Mouse (Mus musculus): Measurements from ENCODE around the gene Tbx4.

The Tbx4 gene

GRCm38 (mm10) chr11:85857997-85858698 lies 28.1 kb upstream of the Tbx4 start:
- DNase-seq, result no peak

- no peak for DNase-seq
Measured at GRCm38 (mm10) chr11:85864363-85864762, 21.9 kb upstream of the Tbx4 start.

DNA sequence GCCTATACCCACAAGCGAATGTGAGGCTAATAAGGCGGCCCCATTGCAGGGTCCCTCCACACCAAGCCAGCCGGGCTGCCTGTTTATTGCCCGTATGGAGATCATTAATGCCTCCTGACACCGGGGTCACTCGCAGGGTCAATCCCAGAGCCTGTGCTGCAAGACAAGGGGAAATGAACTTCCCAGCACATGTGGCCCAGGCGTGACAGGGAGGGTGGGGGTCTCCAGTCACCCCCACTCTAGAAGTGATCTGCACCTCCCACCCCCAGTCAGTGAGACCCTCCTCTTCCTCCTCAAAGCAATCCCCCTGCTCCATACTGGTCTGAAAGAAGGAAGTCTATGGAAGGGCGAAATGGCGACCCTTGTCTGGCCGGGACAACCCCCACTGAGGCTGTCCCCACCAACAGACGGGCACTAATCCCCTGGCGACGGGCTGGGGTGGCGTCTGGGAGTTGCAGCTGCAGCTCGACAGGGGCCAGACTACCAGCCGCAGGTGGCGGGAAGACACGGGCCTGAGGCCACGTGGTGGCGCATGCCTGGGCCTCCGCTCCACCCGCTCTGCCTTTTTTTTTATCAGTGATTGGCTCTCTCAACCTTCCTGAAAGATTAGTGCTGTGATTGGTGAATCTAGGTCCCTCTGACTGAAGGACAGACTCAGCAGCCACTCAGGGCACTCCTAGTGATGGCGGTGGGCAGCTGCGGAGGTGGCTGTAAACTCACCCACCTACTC lies 10.0 kb upstream of the Tbx4 start:
- DNase-seq, result no peak

DNA sequence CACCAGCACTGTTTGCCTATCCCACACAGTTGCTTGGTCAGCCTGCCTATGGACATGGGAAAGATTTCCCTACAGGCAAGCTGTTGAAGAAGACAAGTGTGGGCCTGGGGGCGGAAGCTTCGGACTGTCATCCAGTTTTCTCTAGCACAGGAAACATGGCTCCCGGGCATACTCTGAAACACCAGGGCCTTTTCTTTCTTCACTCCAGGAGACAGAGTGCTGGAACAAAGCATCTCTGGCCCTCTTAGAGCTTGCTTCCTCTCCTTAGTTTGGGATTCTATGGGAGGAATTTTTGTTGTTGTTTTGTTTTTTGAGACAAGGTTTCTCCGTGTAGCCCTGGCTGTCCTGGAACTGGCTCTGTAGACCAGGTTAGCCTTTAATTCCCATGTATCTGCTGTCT lies 1.7 kb upstream of the Tbx4 start:
- DNase-seq, result no peak

GRCm38 (mm10) chr11:85886429-85886785 lies 185 bp downstream of the Tbx4 start:
- no peak for DNase-seq

GRCm38 (mm10) chr11:85887273-85887672 lies 1.1 kb downstream of the Tbx4 start:
- DNase-seq, result no peak

DNA sequence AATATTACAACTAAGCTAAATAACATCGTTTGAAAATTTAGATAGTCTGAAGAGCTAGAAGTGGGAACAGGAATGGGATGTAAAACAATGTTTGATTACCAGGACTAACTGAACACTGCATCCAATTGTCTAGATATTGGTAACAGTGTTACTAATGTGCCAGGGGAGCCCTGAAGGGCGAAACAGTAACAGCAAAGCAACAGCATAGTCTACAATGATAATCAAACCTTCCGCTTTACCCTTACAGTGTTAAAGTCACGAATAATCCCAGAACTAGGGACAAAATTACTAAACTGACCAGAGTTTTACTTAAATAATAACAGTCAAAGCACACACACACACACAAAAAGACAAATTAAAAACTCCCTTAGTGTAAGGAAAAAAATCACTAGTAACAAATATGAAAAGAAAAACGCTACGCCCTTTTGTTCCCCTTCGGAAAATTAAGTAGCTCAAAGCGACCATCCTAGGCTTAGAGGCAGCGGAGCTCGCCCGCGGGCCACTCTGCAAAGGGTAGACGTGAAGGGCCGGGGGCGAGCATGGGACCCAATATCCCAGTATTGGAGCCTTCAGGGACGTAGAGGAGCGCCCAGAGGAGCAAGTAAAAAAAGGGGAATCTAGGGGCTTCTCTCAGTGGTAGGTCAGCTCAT lies 1.7 kb downstream of the Tbx4 start:
- no peak for DNase-seq

DNA sequence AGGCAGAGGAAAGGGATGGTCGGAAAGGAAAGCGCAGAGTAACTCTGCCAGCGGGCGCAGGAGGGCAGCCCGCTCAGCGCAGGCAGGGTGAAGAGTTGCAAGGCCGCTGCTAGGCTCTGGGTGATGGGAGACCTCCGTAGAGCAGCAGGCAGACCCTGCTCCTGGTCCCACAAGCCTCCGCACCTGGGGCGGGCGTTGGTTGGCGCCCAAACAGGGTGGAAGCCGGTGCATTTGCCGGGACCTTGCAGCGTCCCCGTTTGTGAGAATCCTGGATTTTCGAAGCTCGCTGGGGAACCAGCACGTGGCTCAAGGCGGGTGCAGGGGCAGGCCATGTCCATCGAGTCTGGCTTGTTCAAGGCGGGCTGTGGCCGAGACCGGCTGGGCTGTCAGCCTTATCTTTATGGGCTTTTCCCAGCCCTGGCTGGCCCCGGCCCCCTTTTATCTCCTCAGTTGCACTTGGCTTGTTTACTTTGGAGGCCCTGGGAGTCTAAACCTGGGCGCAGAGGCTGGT lies 2.3 kb downstream of the Tbx4 start:
- no peak for DNase-seq

DNA sequence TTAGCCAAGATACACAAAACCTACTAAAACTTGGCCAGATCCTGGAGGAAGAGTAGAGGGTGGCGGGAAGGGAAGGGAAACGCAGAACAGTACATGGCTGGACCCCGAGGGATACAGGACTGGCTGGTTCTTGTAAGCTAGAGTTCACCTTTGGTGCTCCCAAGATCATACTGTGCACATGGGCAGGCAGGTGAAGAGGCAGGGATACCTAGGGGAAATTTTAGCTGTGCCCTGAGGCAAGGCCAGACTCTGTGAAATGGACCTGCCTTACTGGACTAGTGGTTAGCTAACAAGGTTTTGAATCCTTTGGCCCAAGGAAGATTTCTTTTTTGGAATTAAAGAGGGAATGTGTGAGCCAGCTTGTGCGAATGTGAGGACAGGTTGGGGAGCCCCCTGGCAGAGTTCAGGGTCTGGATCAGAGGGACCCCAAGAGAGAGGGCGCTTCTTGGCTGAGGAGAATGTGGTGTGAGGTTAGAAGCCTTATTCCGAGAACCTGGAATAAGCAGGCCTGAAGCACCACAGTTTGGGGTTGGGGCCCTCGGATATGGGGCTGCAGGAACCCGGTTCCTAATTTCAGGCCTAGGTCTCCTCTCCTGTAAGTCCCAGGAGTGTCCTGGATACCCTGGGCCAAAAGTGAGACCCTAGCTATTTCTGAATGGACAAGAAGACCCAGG lies 3.0 kb downstream of the Tbx4 start:
- no peak for DNase-seq

- no peak for DNase-seq
Measured at GRCm38 (mm10) chr11:85889730-85890562, 3.7 kb downstream of the Tbx4 start.

DNA sequence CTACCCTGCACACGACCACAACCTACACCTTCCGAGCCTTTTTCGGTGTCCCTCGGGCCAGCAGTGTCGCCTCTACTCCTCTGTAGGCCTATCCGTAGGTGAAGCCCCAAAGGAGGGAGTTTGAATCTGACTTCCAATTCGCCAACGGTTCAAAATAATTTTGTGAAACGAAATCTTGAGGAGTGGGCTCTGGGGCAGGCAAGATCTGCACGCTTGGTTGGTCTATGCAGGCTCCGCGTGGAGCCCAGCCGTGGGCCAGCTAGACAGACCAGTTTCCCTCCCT lies 4.3 kb downstream of the Tbx4 start:
- no peak for DNase-seq

GRCm38 (mm10) chr11:85891010-85891691 lies 4.9 kb downstream of the Tbx4 start:
- no peak for DNase-seq

DNA sequence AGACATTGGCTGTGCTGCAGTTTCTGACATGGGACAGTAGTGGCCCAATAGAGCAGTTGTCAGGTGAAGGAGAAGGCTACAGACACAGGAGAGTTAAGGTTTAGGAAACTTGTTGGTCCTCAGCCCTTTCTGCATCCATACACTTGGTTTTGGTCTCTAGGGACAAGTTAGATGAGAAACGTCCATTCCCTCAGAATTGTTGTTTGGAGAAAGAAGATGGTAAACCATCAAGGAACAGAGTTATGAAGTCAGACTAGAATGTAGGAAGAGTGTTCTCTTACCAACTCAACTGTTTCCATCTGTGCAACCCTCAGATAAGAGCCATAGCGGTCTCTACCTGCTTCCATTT lies 5.4 kb downstream of the Tbx4 start:
- DNase-seq, result no peak

DNA sequence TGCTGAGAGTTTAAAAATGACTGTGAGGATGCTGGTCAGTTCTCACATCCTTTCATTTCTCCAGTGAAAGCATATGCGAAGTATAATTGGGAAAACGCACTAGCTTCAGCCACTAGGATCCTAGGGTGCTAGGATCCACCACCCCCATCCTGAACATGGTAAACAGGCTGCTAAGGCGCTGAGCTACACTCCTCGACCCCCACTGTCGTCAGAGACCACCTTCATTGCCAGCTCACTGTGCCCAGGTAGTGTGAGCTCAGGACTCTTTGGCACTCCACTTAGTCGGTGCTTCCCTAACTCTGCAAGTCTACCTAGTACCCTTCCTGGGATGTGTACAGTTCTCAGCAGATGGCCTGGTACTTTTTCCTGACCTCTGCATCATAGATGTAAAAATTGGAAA lies 6.5 kb downstream of the Tbx4 start:
- DNase-seq, result no peak

DNA sequence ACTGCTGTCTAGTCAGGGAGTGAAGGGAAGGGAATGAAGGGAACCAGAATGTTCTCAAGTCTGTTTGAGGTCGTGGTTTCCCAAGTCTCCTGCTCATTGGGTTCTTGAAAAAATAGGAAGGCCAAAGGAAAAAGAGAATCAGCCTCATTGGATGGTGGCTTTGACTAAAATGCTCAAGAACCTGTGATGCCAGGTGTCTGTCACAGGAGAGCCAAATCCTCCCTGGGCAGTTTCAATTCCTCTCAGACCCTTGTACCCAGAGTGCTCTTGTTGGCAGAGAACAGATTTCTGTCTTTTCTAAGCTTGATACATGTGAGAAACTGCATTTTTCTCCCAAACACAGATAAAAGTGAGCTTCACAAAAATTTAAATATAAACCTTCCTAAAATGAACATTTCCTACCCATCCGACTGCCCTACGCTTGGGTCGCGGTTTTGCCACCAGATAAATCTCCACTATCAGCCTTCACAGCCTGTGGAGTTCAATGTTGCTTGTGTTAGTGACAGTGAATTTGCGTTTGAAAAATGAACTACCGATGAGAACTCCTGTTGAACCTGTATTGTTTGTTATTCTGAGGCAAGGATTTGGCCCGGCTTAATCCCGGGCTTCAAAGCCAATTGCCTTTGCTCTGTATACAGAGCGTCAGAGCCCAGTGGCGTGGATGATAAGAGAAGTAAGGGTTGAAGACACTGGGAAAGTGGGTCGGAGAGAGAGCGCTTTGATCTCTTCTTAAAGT lies 7.3 kb downstream of the Tbx4 start:
- DNase-seq, result no peak

- DNase-seq, result no peak
Measured at GRCm38 (mm10) chr11:85894136-85894530, 7.9 kb downstream of the Tbx4 start.

- DNase-seq, result no peak
Measured at GRCm38 (mm10) chr11:85894731-85895545, 8.7 kb downstream of the Tbx4 start.

DNA sequence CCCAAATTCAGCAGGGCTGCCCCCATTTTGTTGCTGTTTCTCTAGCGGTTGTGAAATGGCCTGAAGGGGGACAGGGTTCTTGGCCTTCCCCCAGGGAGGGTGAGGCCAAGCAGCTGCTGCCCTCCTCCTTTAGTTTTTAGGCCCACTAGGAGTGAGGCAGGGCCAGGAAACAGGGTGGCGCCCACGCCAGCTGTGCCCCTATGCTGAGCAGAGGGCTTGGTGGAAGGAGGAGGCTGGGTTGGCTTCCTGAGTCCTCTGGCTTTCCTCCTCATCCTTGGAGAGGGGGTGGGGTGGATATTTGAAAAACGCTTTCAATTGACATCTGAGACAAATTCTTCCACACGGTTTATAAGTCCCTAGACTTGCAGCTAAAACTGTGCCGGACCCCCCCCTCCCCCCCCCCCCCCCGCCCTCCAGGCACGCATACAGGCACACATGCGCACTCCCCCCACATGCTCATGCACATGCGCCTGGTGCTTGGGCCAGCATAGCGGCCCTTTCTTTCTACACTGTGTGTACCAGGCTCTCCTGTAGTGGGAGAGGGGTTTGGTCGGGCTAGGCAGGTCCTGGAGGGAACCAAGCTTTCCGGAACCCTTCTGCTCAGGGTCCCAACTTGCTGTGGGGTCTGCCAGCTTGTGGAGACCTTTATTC lies 10.2 kb downstream of the Tbx4 start:
- no peak for DNase-seq

DNA sequence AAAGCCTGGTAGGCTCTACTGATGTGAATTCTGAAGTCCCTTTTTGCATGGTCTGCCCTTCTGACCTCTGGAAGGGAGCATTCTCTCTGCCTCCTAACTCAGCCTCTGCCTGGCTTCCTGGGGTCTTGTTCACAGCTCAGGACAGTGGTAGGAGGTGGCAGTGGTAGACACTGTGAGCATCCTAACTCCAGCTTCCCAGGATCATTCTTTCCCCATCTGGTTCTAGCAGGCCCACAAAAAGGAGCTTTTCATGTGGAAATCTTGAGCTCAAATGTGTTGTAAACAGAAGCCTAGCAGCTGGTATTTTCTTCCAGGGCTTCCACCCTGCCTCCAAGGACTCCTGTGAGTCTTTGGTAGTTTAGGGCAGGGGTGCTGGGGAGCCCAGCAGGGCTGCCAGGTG lies 14.1 kb downstream of the Tbx4 start:
- no peak for DNase-seq

DNA sequence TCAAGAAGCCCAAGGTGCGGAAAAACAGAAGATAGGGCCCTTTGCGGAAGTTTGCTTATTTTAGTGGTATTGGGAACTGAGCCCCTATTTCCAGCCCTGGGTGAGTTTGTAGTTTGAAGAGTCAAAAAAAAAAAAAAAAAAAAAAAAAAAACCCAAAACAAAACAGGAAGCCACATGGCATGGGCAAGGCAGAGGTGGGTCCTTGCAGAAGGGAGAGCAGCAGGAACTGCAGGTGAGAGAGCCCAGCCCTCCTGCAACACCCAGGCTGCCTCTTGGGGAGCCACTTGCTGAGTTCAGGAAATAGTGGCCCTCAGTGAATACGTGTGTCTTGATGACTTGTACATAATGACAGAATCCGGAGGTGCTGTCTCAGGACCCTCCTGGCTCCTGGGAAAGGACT lies 23.3 kb downstream of the Tbx4 start:
- DNase-seq, result no peak

Data from layer of hippocampus, adult 9-11 months (tissue).